Mouse (Mus musculus): ENCODE measurements at regions not wholly inside any gene's neighbourhood (a gene's known extent, or its start where the extent isn't known, plus 50 kb on each side); places are given as distances from the start of the nearest gene placed in this dataset.

- Histone ChIP-seq H3K27ac (ENCODE audit: control insufficient read depth, insufficient read depth, low read length) (no peak overlapping the region), H3K4me1 (replicated peaks; ENCODE audit: control insufficient read depth, insufficient read depth, low read length) (no peaks in the 10 kb centered on the region), H3K27me3 (ENCODE audit: control insufficient read depth, insufficient read depth, low read length) (no peaks in the 10 kb centered on the region), H3K4me3 (ENCODE audit: control insufficient read depth, insufficient read depth, low read length) (no peak overlapping the region), H3K36me3 (ENCODE audit: control insufficient read depth, insufficient read depth, low read length) (no peaks in the 10 kb centered on the region)
- DNase-seq, result no peak
- 86% methylated on average over 8 of the region's 8 CpGs for WGBS
- TF ChIP-seq CTCF (IDR thresholded peaks at IDR 0.05; ENCODE audit: borderline replicate concordance, control insufficient read depth, extremely low read depth, insufficient read depth, low read length, poor library complexity) (no peak), POLR2A (IDR thresholded peaks at IDR 0.05; ENCODE audit: control insufficient read depth, extremely low read depth, insufficient read depth, low read length, poor library complexity) (no peak)
Measured at GRCm38 (mm10) chr8:15610217-15610616, 564.3 kb upstream of the BB014433 start.

- DNase-seq, result no peak
- Histone ChIP-seq H3K4me1 (replicated peaks; ENCODE audit: control insufficient read depth, insufficient read depth, low read length) (no peaks in the 10 kb centered on the region), H3K4me3 (ENCODE audit: control insufficient read depth, insufficient read depth, low read length) (no peak overlapping the region), H3K36me3 (ENCODE audit: control insufficient read depth, insufficient read depth, low read length) (no peaks in the 10 kb centered on the region), H3K27me3 (ENCODE audit: control insufficient read depth, insufficient read depth, low read length) (no peaks in the 10 kb centered on the region), H3K27ac (ENCODE audit: control insufficient read depth, insufficient read depth, low read length) (no peak overlapping the region)
- WGBS, result 64% methylated on average over 7 of the region's 7 CpGs
- no peak for TF ChIP-seq CTCF (IDR thresholded peaks at IDR 0.05; ENCODE audit: borderline replicate concordance, control insufficient read depth, extremely low read depth, insufficient read depth, low read length, poor library complexity)
- no peak for TF ChIP-seq POLR2A (IDR thresholded peaks at IDR 0.05; ENCODE audit: control insufficient read depth, extremely low read depth, insufficient read depth, low read length, poor library complexity)
Measured at GRCm38 (mm10) chr8:15607598-15608215, 561.8 kb upstream of the BB014433 start.

- 83% methylated on average over 4 of the region's 4 CpGs for WGBS
- TF ChIP-seq CTCF (IDR thresholded peaks at IDR 0.05; ENCODE audit: borderline replicate concordance, control insufficient read depth, extremely low read depth, insufficient read depth, low read length, poor library complexity), result no peak
- TF ChIP-seq POLR2A (IDR thresholded peaks at IDR 0.05; ENCODE audit: control insufficient read depth, extremely low read depth, insufficient read depth, low read length, poor library complexity), result no peak
Measured at GRCm38 (mm10) chr8:15601531-15601930, 555.7 kb upstream of the BB014433 start.

DNA sequence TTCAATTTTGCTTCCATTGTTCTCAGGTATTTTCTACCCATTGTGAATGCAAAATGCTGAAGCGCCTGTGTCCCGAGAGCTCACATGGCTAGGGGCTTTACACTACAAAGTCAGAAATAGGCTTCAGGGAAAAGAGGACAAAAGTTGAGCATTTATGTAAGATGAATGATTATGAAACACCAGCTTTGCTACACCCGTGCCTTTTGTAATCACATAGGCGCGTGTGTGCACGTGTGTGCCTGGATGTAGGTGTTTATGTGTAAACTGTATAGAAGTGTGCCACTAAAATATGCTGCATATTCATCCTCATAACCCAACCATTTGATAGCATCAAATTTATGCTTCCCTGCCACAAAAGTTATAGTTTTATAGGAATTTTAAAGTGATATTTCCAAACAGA is 547.2 kb upstream of the BB014433 start:
- WGBS, result 95% methylated on average over 6 of the region's 6 CpGs
- H3K27ac ChIP-seq (ENCODE audit: control insufficient read depth, insufficient read depth, low read length), result no peak overlapping the region
- no peaks in the 10 kb centered on the region for H3K4me1 ChIP-seq (replicated peaks; ENCODE audit: control insufficient read depth, insufficient read depth, low read length)
- no peak for DNase-seq
- no peak for TF ChIP-seq CTCF (IDR thresholded peaks at IDR 0.05; ENCODE audit: borderline replicate concordance, control insufficient read depth, extremely low read depth, insufficient read depth, low read length, poor library complexity)
- TF ChIP-seq POLR2A (IDR thresholded peaks at IDR 0.05; ENCODE audit: control insufficient read depth, extremely low read depth, insufficient read depth, low read length, poor library complexity), result no peak
- H3K4me3 ChIP-seq (ENCODE audit: control insufficient read depth, insufficient read depth, low read length), result no peak overlapping the region
- H3K36me3 ChIP-seq (ENCODE audit: control insufficient read depth, insufficient read depth, low read length), result no peaks in the 10 kb centered on the region
- no peaks in the 10 kb centered on the region for H3K27me3 ChIP-seq (ENCODE audit: control insufficient read depth, insufficient read depth, low read length)

More at GRCm38 (mm10) chr8:15601531-15601930, 555.7 kb upstream of the BB014433 start:
- DNase-seq, result no peak
- Histone ChIP-seq H3K4me3 (ENCODE audit: control insufficient read depth, insufficient read depth, low read length) (no peak overlapping the region), H3K27me3 (ENCODE audit: control insufficient read depth, insufficient read depth, low read length) (no peaks in the 10 kb centered on the region), H3K27ac (ENCODE audit: control insufficient read depth, insufficient read depth, low read length) (no peak overlapping the region), H3K4me1 (replicated peaks; ENCODE audit: control insufficient read depth, insufficient read depth, low read length) (no peaks in the 10 kb centered on the region), H3K36me3 (ENCODE audit: control insufficient read depth, insufficient read depth, low read length) (no peaks in the 10 kb centered on the region)

DNA sequence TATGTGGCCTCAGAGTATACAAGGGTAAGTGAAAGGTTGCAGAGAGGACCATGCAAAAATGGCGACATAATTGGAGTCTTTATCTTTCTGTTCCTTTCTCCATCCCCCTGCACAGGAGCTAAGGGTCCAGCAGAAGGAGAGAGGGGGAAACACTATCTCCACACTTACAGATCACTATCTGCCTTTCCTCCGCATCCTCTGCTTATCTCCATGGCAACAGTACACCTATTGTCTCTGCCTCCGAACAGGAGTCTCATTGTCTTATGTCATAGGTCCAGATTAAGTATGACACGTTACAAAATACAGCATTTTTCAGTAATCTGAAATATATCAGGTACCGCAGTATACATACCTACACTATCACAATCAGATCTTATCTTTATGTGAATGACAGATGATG is 537.9 kb upstream of the BB014433 start:
- Histone ChIP-seq H3K27me3 (ENCODE audit: control insufficient read depth, insufficient read depth, low read length) (no peaks in the 10 kb centered on the region), H3K4me1 (replicated peaks; ENCODE audit: control insufficient read depth, insufficient read depth, low read length) (no peaks in the 10 kb centered on the region), H3K36me3 (ENCODE audit: control insufficient read depth, insufficient read depth, low read length) (no peaks in the 10 kb centered on the region), H3K4me3 (ENCODE audit: control insufficient read depth, insufficient read depth, low read length) (no peak overlapping the region), H3K27ac (ENCODE audit: control insufficient read depth, insufficient read depth, low read length) (no peak overlapping the region)
- DNase-seq, result no peak
- no peak for TF ChIP-seq CTCF (IDR thresholded peaks at IDR 0.05; ENCODE audit: borderline replicate concordance, control insufficient read depth, extremely low read depth, insufficient read depth, low read length, poor library complexity)
- no peak for TF ChIP-seq POLR2A (IDR thresholded peaks at IDR 0.05; ENCODE audit: control insufficient read depth, extremely low read depth, insufficient read depth, low read length, poor library complexity)
- 76% methylated on average over 5 of the region's 5 CpGs for WGBS

GRCm38 (mm10) chr8:15570091-15570490 is 524.2 kb upstream of the BB014433 start:
- TF ChIP-seq CTCF (IDR thresholded peaks at IDR 0.05; ENCODE audit: borderline replicate concordance, control insufficient read depth, extremely low read depth, insufficient read depth, low read length, poor library complexity) (no peak), POLR2A (IDR thresholded peaks at IDR 0.05; ENCODE audit: control insufficient read depth, extremely low read depth, insufficient read depth, low read length, poor library complexity) (no peak)
- H3K4me3 ChIP-seq (ENCODE audit: control insufficient read depth, insufficient read depth, low read length), result no peak overlapping the region
- 92% methylated on average over 5 of the region's 5 CpGs for WGBS

GRCm38 (mm10) chr8:15567742-15568141 is 521.9 kb upstream of the BB014433 start:
- H3K27me3 ChIP-seq (ENCODE audit: control insufficient read depth, insufficient read depth, low read length), result no peaks in the 10 kb centered on the region
- WGBS, result 78% methylated on average over 2 of the region's 2 CpGs
- no peaks in the 10 kb centered on the region for H3K36me3 ChIP-seq (ENCODE audit: control insufficient read depth, insufficient read depth, low read length)
- no peak for DNase-seq
- H3K4me3 ChIP-seq (ENCODE audit: control insufficient read depth, insufficient read depth, low read length), result no peak overlapping the region
- H3K4me1 ChIP-seq (replicated peaks; ENCODE audit: control insufficient read depth, insufficient read depth, low read length), result no peaks in the 10 kb centered on the region
- H3K27ac ChIP-seq (ENCODE audit: control insufficient read depth, insufficient read depth, low read length), result no peak overlapping the region
- TF ChIP-seq CTCF (IDR thresholded peaks at IDR 0.05; ENCODE audit: borderline replicate concordance, control insufficient read depth, extremely low read depth, insufficient read depth, low read length, poor library complexity) (no peak), POLR2A (IDR thresholded peaks at IDR 0.05; ENCODE audit: control insufficient read depth, extremely low read depth, insufficient read depth, low read length, poor library complexity) (no peak)

More at GRCm38 (mm10) chr8:15570091-15570490, 524.2 kb upstream of the BB014433 start:
- H3K27me3 ChIP-seq (ENCODE audit: control insufficient read depth, insufficient read depth, low read length), result no peaks in the 10 kb centered on the region
- no peak for DNase-seq
- H3K27ac ChIP-seq (ENCODE audit: control insufficient read depth, insufficient read depth, low read length), result no peak overlapping the region
- H3K36me3 ChIP-seq (ENCODE audit: control insufficient read depth, insufficient read depth, low read length), result no peaks in the 10 kb centered on the region
- no peaks in the 10 kb centered on the region for H3K4me1 ChIP-seq (replicated peaks; ENCODE audit: control insufficient read depth, insufficient read depth, low read length)

Data from thymus, adult 2 months (tissue).